Mouse (Mus musculus): Measurements from ENCODE around the gene Fry.

DNA sequence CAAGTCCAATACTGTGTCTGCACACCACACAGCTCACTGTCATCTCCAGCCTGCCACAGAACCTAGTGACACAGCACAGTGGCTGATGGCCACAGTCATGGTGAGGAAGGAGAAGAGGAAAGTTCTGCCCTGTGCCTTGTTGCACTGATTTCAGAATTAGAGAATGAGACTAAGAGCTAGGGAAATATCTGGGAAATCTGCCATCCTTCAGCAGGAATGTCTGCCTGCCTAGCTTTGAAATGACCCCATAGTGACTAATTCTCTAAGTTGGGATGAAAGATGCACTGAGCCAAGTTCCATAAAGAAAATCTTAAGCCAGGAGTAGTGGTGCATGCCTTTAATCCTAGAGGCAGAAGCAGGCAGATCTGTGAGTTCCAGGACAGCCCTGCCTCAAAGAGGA is 334.2 kb downstream of the Fry start:
- no peak for TF ChIP-seq CTCF (IDR thresholded peaks at IDR 0.05; ENCODE audit: borderline replicate concordance, insufficient read depth, low read length)
- TF ChIP-seq POLR2A (IDR thresholded peaks at IDR 0.05; ENCODE audit: low read depth, low read length): no peak

Measured in embryonic fibroblast, embryonic 13.5 days (primary cell).